Mouse (Mus musculus): Measurements from ENCODE around the gene Calr. TPM values are rescaled to one million over a fixed set of nuclear protein-coding genes. Genes with fewer than 3 reads are reported as not detected.
A peak's percentile ranks its signal among the peaks of the same experiment; 100 is the strongest.
"Not testable (repeated sequence)": the region's sequence is repeated elsewhere in the genome, so short reads cannot be mapped to it uniquely, and the experiment has no call there.

Gene Calr
- total and polyA plus RNA-seq, 3 experiments, result 567 to 1,110 TPM; not detected in 1

DNA sequence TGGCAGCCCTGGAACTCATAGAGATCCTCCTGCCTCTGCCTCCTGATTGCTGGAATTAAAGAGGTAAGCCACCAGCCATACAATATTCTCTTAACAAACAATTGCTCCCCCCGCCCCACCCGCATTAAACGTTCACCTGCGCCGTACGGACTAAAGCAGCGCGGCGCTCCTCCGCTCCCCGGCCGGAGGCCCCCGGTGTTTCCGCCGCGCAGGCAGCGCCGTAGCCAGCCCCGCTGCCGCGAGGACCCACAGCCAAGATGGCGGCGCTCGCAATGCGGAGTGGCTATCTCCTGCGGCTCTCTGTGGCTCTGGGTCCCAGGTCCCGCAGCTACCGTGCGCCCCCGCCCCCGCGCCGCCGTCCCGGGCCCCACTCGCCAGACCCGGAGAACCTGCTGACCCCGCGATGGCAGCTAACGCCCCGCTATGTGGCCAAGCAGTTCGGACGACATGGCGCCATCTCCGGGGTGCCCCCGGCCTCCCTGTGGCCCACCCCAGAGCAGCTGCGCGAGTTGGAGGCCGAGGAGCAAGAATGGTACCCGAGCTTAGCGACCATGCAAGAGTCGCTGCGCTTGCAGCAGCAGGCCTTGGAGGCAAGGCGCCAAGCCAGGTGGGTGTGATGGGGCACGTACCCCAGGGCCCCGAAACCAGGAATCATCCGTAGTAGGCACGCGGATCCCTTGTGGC is 14.6 kb downstream of the Calr start (continued):
- no peak for TF ChIP-seq GATA1 (IDR thresholded peaks at IDR 0.05; ENCODE audit: low read depth, low read length)
- TF ChIP-seq SIN3A (IDR thresholded peaks at IDR 0.05; ENCODE audit: low read length), result peak; percentile 30
- no peak; the same call in 1 of the 2 replicates for TF ChIP-seq MYC (IDR thresholded peaks at IDR 0.05; ENCODE audit: low read depth, low read length)
- no peak for TF ChIP-seq RCOR1 (IDR thresholded peaks at IDR 0.05; ENCODE audit: low read depth, low read length)
- TF ChIP-seq POLR2A (IDR thresholded peaks at IDR 0.05; ENCODE audit: control insufficient read depth in 1 of 2, insufficient read depth in 1 of 2, low read depth in 1 of 2, low read length in 2 of 2, poor library complexity in 1 of 2), result peak; percentile 80 to 81
- no peak for TF ChIP-seq MAZ (IDR thresholded peaks at IDR 0.05; ENCODE audit: low read depth, low read length)
- TF ChIP-seq BHLHE40 (IDR thresholded peaks at IDR 0.05; ENCODE audit: borderline replicate concordance, low read depth, low read length), result no peak
- TF ChIP-seq KAT2A (conservative IDR thresholded peaks at IDR 0.05; ENCODE audit: low read depth, low read length), result no peak; the same call in 1 of the 2 replicates
- TF ChIP-seq HCFC1 (IDR thresholded peaks at IDR 0.05; ENCODE audit: low read depth, low read length), result peak; percentile 84
- no peak for TF ChIP-seq ELF1 (IDR thresholded peaks at IDR 0.05; ENCODE audit: low read depth, low read length)
- TF ChIP-seq MAX (IDR thresholded peaks at IDR 0.05; ENCODE audit: low read length), result peak; percentile 80
- 0 out of 4 replicates have a peak, but pooled peaks of 1 of the 2 experiments have one; percentile 3 for TF ChIP-seq EP300 (IDR thresholded peaks at IDR 0.05; ENCODE audit: low read depth in 1 of 2, low read length in 2 of 2)
- TF ChIP-seq MYB (IDR thresholded peaks at IDR 0.05; ENCODE audit: low read depth, low read length), result no peak
- no peak for TF ChIP-seq GABPA (IDR thresholded peaks at IDR 0.05; ENCODE audit: low read depth, low read length)
- TF ChIP-seq MXI1 (IDR thresholded peaks at IDR 0.05; ENCODE audit: low read depth, low read length), result peak; percentile 49
- no peak for TF ChIP-seq POLR2AphosphoS5 (IDR thresholded peaks at IDR 0.05; ENCODE audit: borderline replicate concordance, low read depth, low read length)
- TF ChIP-seq CHD1 (IDR thresholded peaks at IDR 0.05; ENCODE audit: low read depth, low read length), result 0 out of 2 replicates have a peak, but pooled peaks have one; percentile 59

DNA sequence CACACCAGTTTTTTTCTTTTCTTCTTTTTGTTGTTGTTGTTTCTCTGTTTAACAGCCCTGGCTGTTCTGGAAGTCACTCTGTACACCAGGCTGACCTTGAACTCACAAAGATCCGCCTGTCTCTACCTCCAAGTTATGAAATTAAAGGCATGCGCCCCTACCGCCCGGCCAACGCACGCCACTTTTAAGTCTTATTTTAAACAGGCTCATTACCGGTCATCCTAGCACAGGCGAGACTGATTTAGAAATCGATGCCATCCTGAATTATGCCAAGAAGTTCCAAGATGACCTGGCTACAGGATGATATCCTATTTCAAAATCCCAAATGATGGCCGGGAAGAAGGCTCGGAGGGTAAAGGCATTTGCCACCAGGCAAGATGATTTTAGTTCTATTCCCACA is 15.2 kb downstream of the Calr start, which contains the start of gene Gadd45gip1:
Gene Gadd45gip1, plus strand, starts transcription at position 33 of the 400 bp plus-strand sequence.
- Histone ChIP-seq H3K9ac (ENCODE audit: control insufficient read depth, low read depth, low read length, poor library complexity, severe bottlenecking) (peak within 1 kb of the TSS; percentile 99), H3K9me3 (replicated peaks; ENCODE audit: insufficient read depth, low read length) (no peaks in the 10 kb centered on the region), H3K36me3 (ENCODE audit: control insufficient read depth in 1 of 2, insufficient read depth in 2 of 2, low read length in 2 of 2) (peaks cover 2 to 19% of the 10 kb centered on the region in 2 experiments; a peak in 3 of 4 replicates), H3K4me3 (ENCODE audit: control insufficient read depth in 1 of 2, insufficient read depth in 1 of 2, low read depth in 2 of 2, low read length in 2 of 2) (peak within 1 kb of the TSS; percentile 74 to 100), H3K4me1 (ENCODE audit: control insufficient read depth in 1 of 2, insufficient read depth in 2 of 2, low read length in 2 of 2) (peaks cover 2 to 10% of the 10 kb centered on the region in 2 experiments; a peak in 2 of 4 replicates), H3K79me2 (ENCODE audit: control insufficient read depth, insufficient read depth, low read length, poor library complexity) (peaks cover 12% of the 10 kb centered on the region), H3K27me3 (ENCODE audit: control insufficient read depth in 1 of 2, insufficient read depth in 2 of 2, low read length in 2 of 2) (no peaks in the 10 kb centered on the region), H3K27ac (ENCODE audit: control insufficient read depth, low read depth, low read length) (peak within 1 kb of the TSS; percentile 88)
- TF ChIP-seq POLR2A (IDR thresholded peaks at IDR 0.05; ENCODE audit: control insufficient read depth in 1 of 2, insufficient read depth in 1 of 2, low read depth in 1 of 2, low read length in 2 of 2, poor library complexity in 1 of 2) (no peak), KAT2A (conservative IDR thresholded peaks at IDR 0.05; ENCODE audit: low read depth, low read length) (peak; percentile 23; the same call in 1 of the 2 replicates), CHD1 (IDR thresholded peaks at IDR 0.05; ENCODE audit: low read depth, low read length) (0 out of 2 replicates have a peak, but pooled peaks have one; percentile 40), GATA1 (IDR thresholded peaks at IDR 0.05; ENCODE audit: low read depth, low read length) (no peak), SIN3A (IDR thresholded peaks at IDR 0.05; ENCODE audit: low read length) (peak; percentile 34; the same call in 1 of the 2 replicates), SMC3 (IDR thresholded peaks at IDR 0.05; ENCODE audit: low read depth, low read length) (peak; percentile 9; the same call in 1 of the 2 replicates), CTCF (IDR thresholded peaks at IDR 0.05 in 2 of 3, conservative IDR thresholded peaks at IDR 0.05 in 1 of 3; ENCODE audit: control insufficient read depth in 1 of 3, insufficient read depth in 1 of 3, low read depth in 2 of 3, low read length in 3 of 3, poor library complexity in 1 of 3, severe bottlenecking in 1 of 3) (peak; percentile 59 to 67 (median 61)), TBP (IDR thresholded peaks at IDR 0.05; ENCODE audit: low read depth, low read length) (peak; percentile 58; the same call in 1 of the 2 replicates), MEF2A (IDR thresholded peaks at IDR 0.05; ENCODE audit: extremely low read depth, insufficient replicate concordance, low read depth, low read length, poor library complexity, severe bottlenecking) (no peak), ZMIZ1 (IDR thresholded peaks at IDR 0.05; ENCODE audit: low read depth, low read length) (peak; percentile 10; the same call in 1 of the 2 replicates), ELF1 (IDR thresholded peaks at IDR 0.05; ENCODE audit: low read depth, low read length) (0 out of 2 replicates have a peak, but pooled peaks have one; percentile 16), HCFC1 (IDR thresholded peaks at IDR 0.05; ENCODE audit: low read depth, low read length) (0 out of 2 replicates have a peak, but pooled peaks have one; percentile 16), RCOR1 (IDR thresholded peaks at IDR 0.05; ENCODE audit: low read depth, low read length) (peak; percentile 21; the same call in 1 of the 2 replicates), MAFK (IDR thresholded peaks at IDR 0.05; ENCODE audit: borderline replicate concordance, low read depth, low read length) (no peak), TAL1 (IDR thresholded peaks at IDR 0.05; ENCODE audit: low read length) (no peak)
- DNase-seq (ENCODE audit: low read depth, low spot score), result peak; percentile 91

DNA sequence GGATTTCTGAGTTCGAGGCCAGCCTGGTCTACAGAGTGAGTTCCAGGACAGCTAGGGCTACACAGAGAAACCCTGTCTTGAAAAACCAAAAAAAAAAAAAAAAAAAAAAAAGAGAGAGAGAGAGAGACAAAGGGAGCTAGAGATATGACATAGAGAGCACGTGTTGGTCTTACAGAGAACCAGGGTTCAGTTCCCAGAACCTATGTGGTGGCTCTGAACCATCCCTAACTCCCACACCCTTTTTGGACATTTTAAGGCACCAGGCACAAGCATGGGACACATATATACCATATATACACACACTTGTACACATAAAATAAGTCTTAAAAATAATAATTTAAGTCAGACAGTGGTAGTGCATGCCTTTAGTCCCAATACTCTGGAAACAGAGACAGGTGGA is 20.2 kb downstream of the Calr start:
- H3K27ac ChIP-seq (ENCODE audit: control insufficient read depth, low read depth, low read length); H3K4me1 ChIP-seq (ENCODE audit: control insufficient read depth in 1 of 2, insufficient read depth in 2 of 2, low read length in 2 of 2); H3K9me3 ChIP-seq (replicated peaks; ENCODE audit: insufficient read depth, low read length); H3K79me2 ChIP-seq (ENCODE audit: control insufficient read depth, insufficient read depth, low read length, poor library complexity); DNase-seq (ENCODE audit: low read depth, low spot score); H3K27me3 ChIP-seq (ENCODE audit: control insufficient read depth in 1 of 2, insufficient read depth in 2 of 2, low read length in 2 of 2); H3K9ac ChIP-seq (ENCODE audit: control insufficient read depth, low read depth, low read length, poor library complexity, severe bottlenecking); H3K36me3 ChIP-seq (ENCODE audit: control insufficient read depth in 1 of 2, insufficient read depth in 2 of 2, low read length in 2 of 2); H3K4me3 ChIP-seq (ENCODE audit: control insufficient read depth in 1 of 2, insufficient read depth in 1 of 2, low read depth in 2 of 2, low read length in 2 of 2): not testable (repeated sequence)
